Mouse (Mus musculus): Measurements from ENCODE around the gene Stoml2.

Gene Stoml2

DNA sequence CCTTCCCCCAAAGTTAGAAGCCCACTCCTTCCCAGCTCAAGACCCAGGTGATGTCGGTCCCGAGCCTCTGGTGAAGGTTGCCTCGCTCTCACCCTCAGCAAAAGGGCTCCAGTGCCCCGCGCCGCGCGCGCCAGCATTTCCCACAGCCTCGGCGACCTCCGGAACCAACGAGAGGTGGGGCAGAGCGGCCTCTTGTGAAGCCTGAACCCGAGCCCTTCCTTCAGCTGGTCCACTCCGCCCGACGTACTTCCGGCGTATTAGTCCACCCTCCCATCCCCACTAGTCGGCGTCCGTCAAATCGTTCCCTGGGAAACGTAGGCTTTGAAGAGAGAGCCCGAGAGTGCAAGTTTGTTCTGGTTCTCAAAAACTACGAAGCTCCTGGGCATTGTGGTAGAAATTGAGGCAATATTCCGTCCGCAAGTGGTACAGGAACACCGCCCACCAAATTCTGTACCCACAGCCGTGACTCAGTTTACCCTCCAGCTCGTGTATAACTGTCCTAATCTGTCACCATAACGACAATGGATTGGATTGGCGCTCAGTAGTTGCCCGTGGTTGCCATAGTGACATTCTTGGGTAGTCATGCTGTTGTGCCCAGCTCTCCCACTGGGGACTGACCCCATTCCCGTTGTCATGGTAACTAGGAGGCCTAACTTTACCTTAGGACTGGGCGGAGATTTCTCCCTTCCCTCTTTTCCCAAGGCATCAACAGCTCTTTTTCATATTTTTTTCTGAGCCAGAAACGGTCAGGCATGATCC, at the start of gene Stoml2:
TSS of gene Stoml2 (minus strand) at position 474 of the 759 bp plus-strand sequence.
- peak; percentile 83 for DNase-seq (ENCODE audit: low read depth)

DNA sequence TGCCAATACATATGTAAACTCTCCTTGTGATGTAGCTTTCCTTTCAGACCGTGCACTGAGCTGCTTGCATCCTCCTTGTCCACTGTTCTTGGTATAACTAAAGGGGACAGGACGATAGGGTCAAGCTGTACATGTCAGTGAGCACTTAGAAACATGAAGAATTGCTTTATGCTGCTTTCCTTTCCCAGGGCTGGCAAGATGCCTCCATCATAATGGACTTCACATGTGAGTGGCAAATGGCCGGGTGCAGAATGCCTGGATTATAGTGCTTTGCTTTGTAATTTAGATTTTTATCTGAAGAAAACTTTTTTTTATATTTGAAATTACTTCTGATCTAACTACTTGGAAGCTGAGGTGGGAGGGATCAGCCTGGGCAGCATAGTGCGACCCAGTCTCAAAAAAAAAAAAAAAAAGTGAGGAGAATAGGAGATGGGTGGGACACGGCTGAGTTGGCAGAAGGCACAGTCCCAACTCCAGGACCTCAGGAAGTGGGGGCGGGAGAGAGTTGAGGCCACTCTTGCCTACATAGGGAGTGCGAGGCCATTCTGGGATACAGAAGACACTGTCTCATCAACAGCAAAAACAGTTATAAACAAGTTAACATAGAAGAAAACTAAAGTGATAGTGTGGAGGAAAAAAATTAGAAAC, 46.7 kb upstream of the Stoml2 start:
- no peak for DNase-seq (ENCODE audit: low read depth)

DNA sequence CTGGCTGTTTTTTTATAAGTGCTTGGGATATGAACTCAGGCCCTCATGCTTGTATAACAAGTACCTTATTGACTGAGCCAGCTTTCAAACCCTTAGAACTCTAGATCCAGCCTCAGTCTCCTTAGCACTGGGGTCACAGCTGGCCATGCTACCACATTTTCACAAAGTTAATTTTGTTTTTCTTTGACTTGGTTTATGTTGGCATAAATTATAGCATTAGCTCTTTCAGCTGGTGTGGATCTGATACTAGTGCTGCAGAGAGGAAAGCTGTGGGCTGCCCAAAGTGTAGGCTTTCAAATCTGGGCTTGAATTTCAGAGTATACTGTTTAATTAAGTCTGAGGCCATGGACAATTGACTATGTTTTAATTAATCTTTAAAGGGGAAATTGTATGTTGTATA, 43.4 kb upstream of the Stoml2 start:
- DNase-seq (ENCODE audit: low read depth) = no peak

DNA sequence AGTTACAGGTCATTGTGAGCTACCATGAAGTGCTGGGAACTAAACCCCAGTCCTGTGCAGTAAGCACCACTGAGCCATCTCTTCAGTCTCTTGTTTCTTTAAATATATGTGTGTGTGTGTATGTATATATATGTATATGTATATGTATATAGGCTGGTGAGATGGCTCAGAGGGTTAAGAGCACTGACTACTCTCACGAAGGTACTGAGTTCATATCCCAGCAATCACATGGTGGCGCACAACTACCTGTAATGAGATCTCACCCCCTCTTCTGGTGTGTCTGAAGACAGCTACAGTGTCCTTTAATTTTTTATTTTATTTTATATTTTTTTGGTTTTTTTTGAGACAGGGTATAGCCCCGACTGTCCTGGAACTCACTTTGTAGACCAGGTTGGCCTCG, 34.0 kb upstream of the Stoml2 start:
- DNase-seq (ENCODE audit: low read depth) = no peak

DNA sequence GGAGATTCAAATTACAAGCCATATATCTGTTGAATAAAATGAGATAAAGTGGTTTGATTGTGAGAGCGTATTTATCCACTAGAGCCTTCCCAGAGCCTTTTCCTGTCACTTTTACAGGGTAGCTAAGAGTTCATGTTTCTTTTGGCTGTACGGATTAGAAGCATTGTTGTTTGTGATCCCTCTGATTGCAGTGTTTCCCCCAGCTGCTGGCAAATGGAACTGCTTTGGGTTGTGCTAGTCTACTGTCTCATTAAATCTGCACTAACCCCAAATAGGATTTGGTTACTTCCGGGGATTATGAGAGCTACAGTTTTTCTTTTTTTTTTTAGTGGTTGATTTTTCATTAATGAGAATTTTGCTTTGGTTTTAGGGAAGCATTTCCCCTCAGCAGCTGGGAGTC, 28.8 kb upstream of the Stoml2 start:
- DNase-seq (ENCODE audit: low read depth) = no peak

DNA sequence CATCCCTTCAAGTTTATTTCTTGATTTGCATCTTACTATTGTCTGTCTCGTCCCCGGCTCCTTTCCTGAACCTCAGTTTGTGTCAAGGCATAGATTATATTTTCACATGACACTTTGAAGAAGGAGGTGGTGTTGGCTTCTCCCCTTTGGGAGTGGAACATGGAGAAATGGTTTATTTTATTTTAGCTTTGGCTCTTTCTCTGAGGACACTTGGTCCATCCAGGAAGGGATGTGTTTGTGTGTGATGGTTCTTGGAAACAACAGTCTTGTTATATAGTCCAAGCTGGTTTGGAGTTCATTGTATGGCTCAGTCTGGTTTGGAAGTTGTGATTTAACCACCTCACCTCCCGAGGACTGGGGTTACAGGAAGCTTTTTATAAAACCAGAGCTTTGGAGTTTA, 28.2 kb upstream of the Stoml2 start:
- no peak for DNase-seq (ENCODE audit: low read depth)

DNA sequence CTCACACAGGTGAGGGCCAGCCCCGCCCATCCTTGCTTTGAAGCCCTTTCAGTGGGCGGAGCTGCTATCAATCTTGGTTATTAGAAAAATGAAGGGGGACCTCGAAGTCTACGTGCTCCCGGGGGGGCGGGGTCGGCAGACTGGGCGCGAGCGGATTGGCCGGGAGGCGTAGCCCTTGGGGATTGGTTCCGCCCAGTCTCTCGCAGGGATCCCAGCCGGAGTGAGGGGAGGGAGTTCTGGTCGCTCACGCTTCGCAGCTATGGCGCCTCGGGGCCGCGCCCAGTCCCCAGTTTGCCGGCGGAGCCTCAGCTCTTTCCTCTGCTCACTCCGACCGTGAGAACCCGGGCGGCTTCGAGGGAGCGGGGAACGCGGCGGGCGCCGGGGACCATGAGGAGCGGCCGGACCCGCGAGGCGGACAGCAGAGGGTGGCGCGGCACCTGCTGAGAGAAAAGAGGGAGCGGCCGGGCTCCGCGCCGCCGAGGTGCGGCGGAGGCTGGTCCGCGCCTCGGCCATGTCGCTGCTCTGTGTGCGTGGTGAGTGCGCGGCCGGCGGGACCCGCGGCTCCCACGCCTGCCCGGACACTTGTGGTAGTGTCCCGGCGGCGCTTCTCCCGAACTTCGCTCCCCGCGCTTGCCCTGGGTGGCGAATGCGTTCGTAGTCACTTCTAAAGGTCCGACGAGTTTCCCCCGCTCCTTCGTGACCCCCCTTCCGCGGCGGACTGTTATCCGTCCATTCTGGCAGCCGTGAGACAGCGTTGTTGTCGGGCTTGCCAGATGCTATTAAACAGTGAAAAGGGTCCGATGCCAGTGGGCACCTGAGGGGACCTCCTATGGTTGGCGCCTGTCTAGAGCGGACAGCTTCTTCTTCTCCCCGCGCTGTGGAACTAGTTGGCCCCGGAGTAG, 27.5 kb upstream of the Stoml2 start, which contains the start of gene Unc13b:
TSS of gene Unc13b (plus strand) at position 201 of the 902 bp plus-strand sequence.
- DNase-seq (ENCODE audit: low read depth) = peak; percentile 71

DNA sequence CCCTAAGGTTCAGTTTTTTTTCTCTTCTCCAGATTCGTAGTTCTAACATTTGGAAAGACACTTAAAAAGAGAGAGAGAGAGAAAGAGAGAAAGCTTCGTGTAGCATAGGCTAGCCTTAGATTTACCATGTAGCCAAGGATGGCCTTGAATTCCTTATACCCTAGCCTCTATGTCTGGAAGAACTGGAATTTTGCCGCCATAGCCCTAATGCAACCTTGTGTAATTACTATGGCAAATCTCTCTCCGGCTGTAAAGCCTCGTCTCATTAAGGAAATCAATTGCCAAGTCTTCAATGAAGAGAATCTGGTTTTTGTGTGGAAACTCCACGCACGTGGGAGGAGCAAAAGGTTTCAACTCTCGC, 26.9 kb upstream of the Stoml2 start:
- DNase-seq (ENCODE audit: low read depth) = no peak

DNA sequence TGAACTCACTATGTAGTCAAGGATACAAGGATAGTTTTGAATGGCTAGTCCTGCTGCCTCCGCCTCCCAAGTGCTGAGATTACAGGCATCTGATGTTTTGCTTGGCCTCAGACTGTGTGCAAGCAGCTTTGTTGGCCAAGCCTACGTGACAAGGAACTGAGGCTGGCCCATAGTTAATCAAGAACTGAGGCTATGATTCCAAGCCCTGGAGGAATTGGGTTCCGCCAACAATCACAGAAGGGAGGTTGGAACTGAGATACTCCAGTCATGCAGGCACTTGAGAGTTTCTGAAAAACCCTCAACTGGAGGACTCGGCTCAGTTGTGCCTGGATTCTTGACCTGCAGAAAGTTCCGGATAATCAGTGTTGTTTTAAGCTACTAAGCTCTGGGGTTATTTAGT, 26.1 kb upstream of the Stoml2 start:
- no peak for DNase-seq (ENCODE audit: low read depth)

DNA sequence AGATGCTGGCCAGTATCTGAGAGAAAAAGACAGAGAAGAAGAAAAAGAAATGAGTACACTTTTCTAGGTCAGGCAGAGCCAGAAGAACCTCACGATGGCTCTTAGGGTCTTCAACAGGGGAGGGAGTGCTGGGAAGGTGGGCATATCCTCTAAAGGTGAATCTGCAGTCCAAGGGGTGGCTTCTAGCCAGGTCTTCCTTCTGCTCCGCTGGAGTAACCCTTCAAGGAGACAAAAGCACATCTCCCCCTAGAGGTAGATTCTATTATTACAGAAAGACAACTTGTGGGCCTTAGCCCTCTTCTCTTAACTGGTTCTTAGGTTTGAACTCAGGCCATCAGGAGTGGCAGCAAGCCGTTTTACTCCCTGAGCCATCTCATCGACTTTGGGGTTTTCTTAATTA, 21.1 kb upstream of the Stoml2 start:
- DNase-seq (ENCODE audit: low read depth) = peak; percentile 85

DNA sequence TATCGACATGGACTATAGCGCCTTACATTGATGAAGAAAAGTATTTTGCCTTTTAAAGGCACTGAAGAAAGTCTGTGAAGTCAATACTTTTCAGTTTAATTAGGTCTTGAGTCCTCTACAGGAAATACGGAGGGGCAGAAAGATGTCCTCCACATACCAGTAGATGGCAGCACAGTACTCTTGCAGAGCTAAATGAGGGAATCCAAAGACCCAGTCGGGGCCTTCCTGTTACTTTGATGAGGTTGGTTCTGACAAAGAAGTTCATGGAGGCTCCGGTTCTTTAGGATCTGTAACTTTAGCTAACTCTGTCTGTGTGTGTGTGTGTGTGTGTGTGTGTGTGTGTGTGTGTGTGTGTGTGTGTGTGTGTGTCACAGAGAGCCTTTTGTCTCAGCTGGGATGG, 15.7 kb upstream of the Stoml2 start:
- peak; percentile 90 for DNase-seq (ENCODE audit: low read depth)

DNA sequence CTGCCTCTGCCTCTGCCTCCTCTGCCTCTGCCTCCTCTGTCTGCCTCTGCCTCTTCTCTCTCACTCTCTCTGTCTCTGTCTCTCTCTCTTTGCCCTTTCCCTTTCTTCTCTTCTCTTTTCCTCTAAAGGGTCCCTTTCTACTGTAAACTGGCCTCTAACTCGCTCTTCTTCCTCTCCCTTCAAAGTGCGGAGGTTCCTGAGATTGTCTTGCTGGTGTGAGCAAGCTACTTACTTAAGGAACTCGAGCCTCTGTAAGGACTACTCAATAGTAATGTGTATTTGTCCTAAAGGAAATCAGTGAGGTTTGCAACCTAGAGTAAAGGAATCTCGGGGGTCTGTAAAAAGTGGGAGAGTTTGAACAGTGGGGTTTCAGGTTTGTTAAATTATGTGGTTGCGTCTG, 15.1 kb upstream of the Stoml2 start:
- DNase-seq (ENCODE audit: low read depth) = no peak

DNA sequence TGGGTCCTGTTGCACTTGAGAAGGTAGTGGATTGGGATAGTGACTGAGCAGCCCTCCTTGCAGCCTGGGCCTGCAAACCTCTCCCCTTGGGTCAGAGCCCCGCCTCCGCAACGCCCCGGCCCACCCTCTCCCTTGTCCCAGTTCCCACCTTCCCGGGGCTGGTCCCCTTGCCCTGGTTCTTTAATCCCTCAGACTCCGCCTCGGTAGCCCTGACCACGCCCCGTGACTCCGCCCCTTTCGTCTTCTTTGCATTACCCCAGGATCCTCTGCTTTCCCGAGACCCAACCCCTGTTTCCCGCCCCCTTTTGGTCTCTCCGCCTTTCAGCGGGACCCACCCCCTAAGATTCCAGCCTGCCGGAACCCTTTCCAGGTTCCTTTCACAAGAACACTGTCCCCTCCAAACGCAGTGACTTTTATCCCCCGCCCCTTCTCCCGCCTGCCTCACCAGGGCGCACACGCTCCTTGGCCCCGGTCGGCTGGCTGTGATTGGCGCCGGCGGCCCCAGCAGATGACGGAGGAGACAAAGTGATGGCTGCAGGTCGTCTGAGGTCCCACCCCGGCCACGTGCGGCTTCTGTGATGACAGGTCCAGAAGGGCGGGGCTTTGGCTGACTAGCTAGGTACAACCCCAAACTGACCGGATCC, 14.3 kb upstream of the Stoml2 start, which contains the start of gene Fam214b:
TSS of gene Fam214b (minus strand) at position 562 of the 644 bp plus-strand sequence.
- DNase-seq (ENCODE audit: low read depth) = peak; percentile 90

DNA sequence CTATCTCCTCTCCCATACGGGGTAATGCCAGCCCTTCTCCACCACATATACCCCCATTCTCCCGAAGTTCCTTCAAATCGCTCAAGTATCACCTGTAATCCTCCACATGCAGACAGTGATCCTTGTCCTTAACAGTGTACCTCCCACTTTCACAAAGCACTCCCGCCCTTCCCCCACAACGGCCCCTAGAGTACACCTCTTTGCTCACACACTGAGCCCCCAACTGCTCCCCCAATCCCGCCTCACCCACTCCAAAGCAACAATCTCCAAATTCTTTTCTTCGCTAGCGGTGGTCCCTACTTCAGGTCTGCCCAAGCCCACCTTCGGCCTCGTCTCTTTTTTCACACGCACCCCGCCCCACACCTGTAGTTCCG, 13.8 kb upstream of the Stoml2 start:
- no peak for DNase-seq (ENCODE audit: low read depth)

DNA sequence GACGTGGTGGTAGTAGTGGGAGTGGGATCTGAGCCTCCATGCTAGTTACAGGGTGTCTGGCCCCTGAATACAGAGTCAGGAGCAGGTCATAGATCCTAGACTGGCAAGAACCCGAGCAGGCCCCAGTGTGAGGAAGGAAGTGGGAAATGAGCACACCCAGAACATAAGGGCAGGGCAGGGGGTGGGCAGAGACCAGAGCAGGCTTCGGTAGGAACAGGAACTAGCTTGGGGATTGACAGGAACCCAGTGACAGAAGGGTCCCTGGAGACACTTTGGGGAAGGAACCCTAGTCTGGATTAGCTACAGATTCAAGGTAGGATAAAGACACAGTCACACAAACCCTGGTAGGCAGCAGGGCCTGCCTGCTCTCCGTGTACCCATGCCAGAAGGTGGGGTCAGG, 13.2 kb upstream of the Stoml2 start:
- peak; percentile 30 for DNase-seq (ENCODE audit: low read depth)

DNA sequence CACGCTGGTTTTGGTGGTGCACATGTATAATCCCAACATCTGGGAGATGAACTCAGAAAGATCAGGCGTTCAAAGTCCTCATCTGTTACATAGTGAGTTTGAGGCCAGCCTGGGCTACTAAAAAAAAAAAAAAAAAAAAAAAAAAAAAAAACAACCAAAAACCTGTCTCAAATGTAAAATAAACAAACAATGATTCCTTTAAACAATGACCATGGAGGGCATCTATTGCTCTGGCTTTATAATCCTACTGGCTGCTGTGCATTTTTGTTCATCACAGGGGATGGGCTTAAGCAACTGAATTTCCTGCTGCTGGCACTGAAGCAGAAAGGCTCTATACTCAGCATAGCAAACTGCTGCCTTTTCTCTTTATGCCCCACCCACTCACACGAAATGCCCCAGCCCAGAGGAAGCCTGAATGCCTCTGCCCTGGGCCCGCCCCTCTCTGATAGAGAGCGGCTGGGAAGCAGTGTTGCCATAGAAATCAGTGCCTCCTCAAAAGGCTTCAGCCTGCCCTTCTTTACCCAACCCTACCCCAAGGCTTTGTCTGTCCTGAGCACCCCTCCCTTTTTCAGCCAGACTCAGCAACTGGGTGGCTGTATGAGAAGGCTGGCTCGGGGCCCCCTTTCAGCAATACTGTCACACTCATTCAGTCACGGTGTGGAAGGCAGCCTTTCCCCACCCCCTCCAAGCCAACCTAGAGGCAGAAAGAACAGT, 12.3 kb upstream of the Stoml2 start:
- peak; percentile 87 for DNase-seq (ENCODE audit: low read depth)

DNA sequence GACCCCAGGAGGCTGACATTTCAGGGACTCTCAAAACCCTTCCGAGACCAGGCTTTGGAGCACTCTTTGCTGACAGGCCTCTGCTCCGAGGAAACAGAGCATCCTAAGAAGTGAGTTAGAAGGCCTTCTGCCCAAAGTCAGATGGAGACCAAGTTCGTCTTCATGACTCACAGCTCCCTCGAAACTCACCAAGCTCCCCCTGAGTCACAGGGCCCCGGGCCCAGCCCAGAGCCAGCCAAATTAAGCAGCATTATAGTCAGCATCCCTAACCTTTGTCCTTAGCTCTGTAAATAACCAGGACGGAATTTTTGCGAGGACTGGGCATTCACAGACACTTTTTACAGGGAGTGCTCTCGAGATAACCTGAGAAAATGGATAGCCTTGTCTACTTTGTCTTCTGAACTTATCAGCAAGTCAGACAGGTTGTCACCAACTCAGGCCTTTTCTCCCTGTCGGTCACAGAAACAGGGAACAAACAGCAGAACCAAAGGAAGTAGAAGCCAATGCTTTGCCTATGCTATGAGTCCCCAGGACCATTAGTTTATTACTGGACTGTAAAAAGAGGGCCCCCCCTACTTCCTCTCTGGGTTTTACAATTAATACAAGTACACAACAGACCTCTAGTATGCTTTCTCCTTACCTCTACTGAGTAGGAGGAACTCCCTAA, 9.5 kb upstream of the Stoml2 start:
- DNase-seq (ENCODE audit: low read depth) = no peak

DNA sequence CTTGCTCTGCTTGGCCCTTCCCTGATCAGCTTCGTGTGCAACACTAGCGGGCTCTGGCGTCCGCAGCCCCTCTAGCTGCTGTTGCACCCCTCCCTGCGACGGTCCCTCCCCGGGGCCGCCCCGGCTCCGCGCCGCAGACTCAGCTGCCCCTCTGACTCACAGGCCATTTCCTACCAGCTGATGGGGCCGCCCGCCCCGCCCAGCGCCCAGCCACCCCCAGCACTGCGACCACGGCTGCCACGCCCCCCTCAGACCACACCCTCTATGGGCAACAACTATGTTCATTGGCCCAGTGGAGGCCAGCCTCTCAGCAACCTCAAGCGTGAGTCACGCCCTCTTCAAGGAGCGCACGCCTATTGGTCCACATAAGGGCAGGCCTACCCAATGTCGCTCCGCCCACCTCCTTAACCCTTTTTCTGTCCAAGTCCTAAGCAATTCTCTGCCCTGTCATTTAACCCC, 8.6 kb upstream of the Stoml2 start:
- peak; percentile 91 for DNase-seq (ENCODE audit: low read depth)

DNA sequence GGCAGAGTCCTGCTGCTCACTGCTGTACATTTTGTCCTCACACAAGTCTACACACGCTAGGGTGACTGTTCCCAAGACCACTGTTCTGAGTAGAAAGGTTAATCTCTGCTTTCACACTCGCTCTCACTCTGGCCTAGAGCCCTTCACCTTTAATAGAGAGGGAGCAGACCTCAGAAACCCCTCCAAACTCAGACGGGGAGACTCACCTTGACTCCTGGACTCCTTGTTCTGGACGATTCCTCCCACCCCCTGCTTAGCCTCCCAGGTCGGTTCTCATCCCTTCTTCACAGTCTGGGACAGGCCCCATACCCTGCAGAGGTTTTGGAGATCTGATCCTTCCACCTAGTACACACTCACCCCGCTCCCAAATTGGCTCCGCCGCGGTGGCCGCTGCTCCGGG, 8.1 kb upstream of the Stoml2 start:
- DNase-seq (ENCODE audit: low read depth) = no peak

DNA sequence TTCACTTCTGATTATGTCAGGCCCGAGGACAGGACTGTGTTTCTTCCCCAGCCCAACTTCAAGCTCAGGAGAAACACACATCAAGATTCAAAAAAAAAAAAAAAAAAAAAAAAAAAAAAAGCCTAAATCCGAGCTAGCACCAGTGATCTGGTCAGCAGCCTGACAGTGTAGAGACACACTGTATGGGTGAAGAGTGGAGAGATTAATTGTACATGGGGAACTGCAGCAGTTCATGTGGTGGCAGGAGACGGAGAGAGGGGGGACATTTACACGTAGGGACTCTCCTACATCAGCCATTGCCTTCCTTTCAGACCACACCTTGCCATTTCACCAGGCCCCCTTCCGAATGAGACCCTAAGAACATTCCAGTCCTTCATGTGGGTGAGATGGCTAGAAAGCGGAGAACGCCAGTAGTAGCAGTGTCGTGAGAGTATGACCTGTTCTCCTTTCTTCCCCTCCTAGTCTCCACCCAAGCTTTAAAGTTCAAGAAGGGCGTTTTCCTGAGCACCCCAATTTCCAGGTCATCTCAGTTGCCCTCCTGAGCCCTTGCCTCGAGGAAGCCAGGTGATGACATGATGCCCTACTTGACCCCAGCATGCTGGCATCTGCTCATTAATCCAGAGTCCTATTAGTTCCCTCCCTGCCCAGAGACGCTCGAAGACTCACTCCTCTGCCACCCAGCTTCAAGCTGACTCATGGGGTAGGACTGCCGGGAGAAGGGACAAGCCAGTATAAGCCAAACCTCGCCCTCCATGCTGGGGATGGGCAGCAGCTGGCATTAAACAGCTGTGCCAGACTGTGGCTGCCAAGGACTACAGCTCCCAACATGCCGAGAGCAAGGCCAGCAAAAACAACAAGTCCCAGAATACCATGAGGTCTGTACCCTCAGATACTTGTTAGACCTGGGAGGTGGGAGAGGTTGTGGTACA, 7.3 kb upstream of the Stoml2 start:
- no peak for DNase-seq (ENCODE audit: low read depth)
